Mouse (Mus musculus): ENCODE results near the gene Bpifb9a. TPM values are rescaled to one million over a fixed set of nuclear protein-coding genes. Genes with fewer than 3 reads are reported as not detected.
"Not testable (repeated sequence)": the region's sequence is repeated elsewhere in the genome, so short reads cannot be mapped to it uniquely, and the experiment has no call there.

Bpifb9a gene
- polyA plus RNA-seq (2014; fragmentation: Nextera tagmentation; extraction: Ambion mirVana) = not detected in 2 replicates

DNA sequence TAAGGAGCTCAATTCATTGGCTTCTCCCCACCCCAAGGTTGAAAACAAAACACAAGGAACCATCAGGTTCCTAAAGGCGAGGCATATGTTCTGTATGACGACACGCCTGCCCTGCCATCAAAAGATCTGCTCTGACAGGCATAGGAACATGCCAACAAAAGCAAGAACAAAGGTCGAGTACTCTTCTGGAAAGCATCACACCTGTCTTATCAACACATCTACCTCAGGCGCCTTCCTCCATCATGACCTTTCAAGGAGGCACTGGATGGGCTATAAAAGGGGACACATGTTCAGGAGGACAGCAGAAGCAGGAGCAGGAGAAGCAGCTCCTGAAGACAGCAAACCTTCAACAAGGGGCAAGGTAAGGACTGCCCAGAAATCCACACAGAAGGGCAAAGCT, at the start of gene Bpifb9a:
Bpifb9a (plus strand) TSS at position 301 of the 400 bp plus-strand sequence.
- not testable (repeated sequence) for H3K4me2 ChIP-seq; DNase-seq (ENCODE audit: low spot score, missing footprints); H3K36me3 ChIP-seq (ENCODE audit: control insufficient read depth, insufficient read depth, low read length); H3K9ac ChIP-seq (ENCODE audit: low read length); H3K9me3 ChIP-seq (ENCODE audit: control insufficient read depth, low read length); H3K27ac ChIP-seq (ENCODE audit: low read depth, low read length); H3K4me1 ChIP-seq (ENCODE audit: control insufficient read depth, insufficient read depth, low read length); ATAC-seq (ENCODE audit: low FRiP score); H3K27me3 ChIP-seq (ENCODE audit: control insufficient read depth, insufficient read depth, low read length); H3K4me3 ChIP-seq (ENCODE audit: low read depth, low read length)
- WGBS = 80% methylated on average over 5 of the region's 5 CpGs

DNA sequence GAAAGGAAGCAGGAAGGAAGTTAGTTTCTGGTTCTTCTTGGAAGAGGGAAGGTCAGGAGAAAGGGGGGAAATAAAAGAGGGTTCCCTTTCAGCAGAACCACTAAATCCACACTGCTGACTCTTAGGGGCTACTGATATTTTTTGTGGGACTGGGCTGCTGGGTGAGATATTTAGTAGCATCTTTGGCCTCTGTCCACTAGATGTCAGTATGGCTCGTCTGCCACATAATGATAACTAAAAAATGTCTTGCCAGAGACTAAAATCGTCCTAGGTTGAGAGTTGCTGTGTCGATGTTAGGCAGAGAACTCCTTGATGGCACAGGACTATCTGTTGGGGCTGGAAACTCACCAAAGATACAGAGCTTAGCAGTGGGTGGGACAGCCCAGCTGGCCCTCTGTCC, 48.5 kb upstream of the Bpifb9a start:
- Histone ChIP-seq H3K9ac (ENCODE audit: low read length) (no peak overlapping the region), H3K27me3 (ENCODE audit: control insufficient read depth, insufficient read depth, low read length) (no peaks in the 10 kb centered on the region), H3K27ac (ENCODE audit: low read depth, low read length) (no peak overlapping the region), H3K4me1 (ENCODE audit: control insufficient read depth, insufficient read depth, low read length) (no peaks in the 10 kb centered on the region), H3K9me3 (ENCODE audit: control insufficient read depth, low read length) (no peaks in the 10 kb centered on the region), H3K4me3 (ENCODE audit: low read depth, low read length) (no peak overlapping the region), H3K36me3 (ENCODE audit: control insufficient read depth, insufficient read depth, low read length) (no peaks in the 10 kb centered on the region), H3K4me2 (no peak overlapping the region)
- WGBS = 20% methylated on average over 3 of the region's 3 CpGs
- DNase-seq (ENCODE audit: low spot score, missing footprints) (peak; percentile 88), ATAC-seq (ENCODE audit: low FRiP score) (no peak)

DNA sequence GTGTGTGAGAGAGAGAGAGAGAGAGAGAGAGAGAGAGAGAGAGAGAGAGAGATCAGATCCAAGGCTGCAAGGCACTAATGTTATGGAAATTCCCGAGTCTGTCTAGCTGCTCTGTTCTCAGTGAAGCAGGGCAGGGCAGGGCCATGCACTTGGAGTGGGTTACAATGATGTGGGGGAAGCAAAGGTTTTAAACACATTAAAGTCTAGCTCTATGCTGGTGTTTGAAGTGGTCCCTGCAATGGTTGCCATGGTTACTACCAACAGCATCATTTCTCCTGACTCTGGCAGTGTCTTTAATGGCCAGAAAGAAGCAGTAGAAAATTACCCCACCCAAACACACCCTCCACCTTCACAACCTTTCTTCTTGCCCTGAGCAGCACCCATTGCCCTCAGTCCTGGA, 46.5 kb upstream of the Bpifb9a start:
- WGBS = 30% methylated on average over 1 of the region's 1 CpGs
- peak; percentile 67 for DNase-seq (ENCODE audit: low spot score, missing footprints)
- H3K4me1 ChIP-seq (ENCODE audit: control insufficient read depth, insufficient read depth, low read length) = no peaks in the 10 kb centered on the region
- no peak overlapping the region for H3K9ac ChIP-seq (ENCODE audit: low read length)
- no peak for ATAC-seq (ENCODE audit: low FRiP score)
- H3K4me3 ChIP-seq (ENCODE audit: low read depth, low read length) = no peak overlapping the region
- H3K27me3 ChIP-seq (ENCODE audit: control insufficient read depth, insufficient read depth, low read length) = no peaks in the 10 kb centered on the region
- H3K9me3 ChIP-seq (ENCODE audit: control insufficient read depth, low read length) = no peaks in the 10 kb centered on the region
- H3K36me3 ChIP-seq (ENCODE audit: control insufficient read depth, insufficient read depth, low read length) = no peaks in the 10 kb centered on the region
- H3K4me2 ChIP-seq = no peak overlapping the region
- no peak overlapping the region for H3K27ac ChIP-seq (ENCODE audit: low read depth, low read length)

DNA sequence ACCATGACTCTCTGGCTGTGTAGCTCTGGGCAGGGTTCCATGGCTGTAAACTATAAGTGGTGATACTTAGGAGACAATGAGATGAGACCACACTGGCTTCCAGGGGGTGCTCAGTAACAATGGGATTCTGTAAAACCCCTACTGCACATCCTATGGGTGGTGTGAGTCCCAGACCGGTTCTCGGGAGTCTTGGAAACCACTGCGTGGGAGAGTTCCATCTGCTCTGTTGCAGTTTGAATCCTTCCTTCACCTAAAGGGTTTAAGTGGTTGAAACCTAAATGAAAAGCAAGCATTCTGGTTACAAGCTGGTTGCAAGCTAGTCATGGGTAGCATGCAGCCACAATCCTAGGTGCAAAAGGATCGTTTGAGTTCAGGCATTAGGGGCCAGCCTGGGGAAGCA, 45.8 kb upstream of the Bpifb9a start:
- Histone ChIP-seq H3K9me3 (ENCODE audit: control insufficient read depth, low read length) (no peaks in the 10 kb centered on the region), H3K4me2 (no peak overlapping the region), H3K4me1 (ENCODE audit: control insufficient read depth, insufficient read depth, low read length) (no peaks in the 10 kb centered on the region), H3K4me3 (ENCODE audit: low read depth, low read length) (no peak overlapping the region), H3K27me3 (ENCODE audit: control insufficient read depth, insufficient read depth, low read length) (no peaks in the 10 kb centered on the region), H3K9ac (ENCODE audit: low read length) (no peak overlapping the region), H3K36me3 (ENCODE audit: control insufficient read depth, insufficient read depth, low read length) (no peaks in the 10 kb centered on the region), H3K27ac (ENCODE audit: low read depth, low read length) (no peak overlapping the region)
- peak; percentile 21 for DNase-seq (ENCODE audit: low spot score, missing footprints)
- no peak for ATAC-seq (ENCODE audit: low FRiP score)
- 84% methylated on average over 4 of the region's 4 CpGs for WGBS

DNA sequence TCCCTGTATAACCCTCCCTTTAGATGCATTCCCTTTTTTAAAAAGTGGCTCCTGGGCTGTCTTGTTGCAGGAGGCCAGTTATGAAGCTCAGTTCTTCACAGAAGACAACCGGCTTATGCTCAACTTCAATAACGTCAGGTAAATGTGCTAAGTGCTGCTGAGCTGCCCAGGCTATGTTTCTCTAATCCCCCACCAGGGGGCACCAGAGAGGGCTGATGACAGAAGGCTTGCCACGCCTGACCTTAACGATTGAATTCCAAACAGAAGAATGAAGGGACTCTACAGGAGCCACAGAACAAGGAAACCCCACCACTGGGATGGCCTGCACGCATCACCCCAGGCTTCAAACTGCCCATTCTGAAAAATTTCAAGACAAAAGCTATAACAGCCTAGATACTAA, 42.5 kb upstream of the Bpifb9a start:
- 20% methylated on average over 5 of the region's 5 CpGs for WGBS
- Histone ChIP-seq H3K36me3 (ENCODE audit: control insufficient read depth, insufficient read depth, low read length) (no peaks in the 10 kb centered on the region), H3K27ac (ENCODE audit: low read depth, low read length) (no peak overlapping the region), H3K9ac (ENCODE audit: low read length) (no peak overlapping the region), H3K9me3 (ENCODE audit: control insufficient read depth, low read length) (no peaks in the 10 kb centered on the region), H3K27me3 (ENCODE audit: control insufficient read depth, insufficient read depth, low read length) (no peaks in the 10 kb centered on the region), H3K4me3 (ENCODE audit: low read depth, low read length) (no peak overlapping the region), H3K4me1 (ENCODE audit: control insufficient read depth, insufficient read depth, low read length) (no peaks in the 10 kb centered on the region), H3K4me2 (no peak overlapping the region)
- DNase-seq (ENCODE audit: low spot score, missing footprints) = peak; percentile 93
- no peak for ATAC-seq (ENCODE audit: low FRiP score)

DNA sequence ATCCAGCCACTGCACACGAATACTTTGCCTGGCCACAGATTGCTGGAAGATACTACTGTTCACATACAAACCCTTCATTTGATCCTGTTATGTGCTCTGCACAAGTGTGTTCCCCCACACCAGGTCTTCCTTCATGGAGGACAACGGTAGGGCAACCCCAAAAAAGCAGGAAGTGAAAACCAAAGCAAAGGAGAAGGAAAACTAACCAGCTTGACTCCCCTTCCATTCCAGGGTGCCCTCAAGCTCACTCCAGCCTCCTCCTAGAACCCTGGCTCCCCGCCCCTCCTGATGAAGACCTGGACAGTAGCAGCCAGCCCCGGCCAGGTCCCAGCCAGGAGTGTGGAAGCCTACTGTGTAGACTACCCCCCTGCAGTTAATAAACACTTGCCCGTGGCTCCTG, 37.7 kb upstream of the Bpifb9a start:
- no peak overlapping the region for H3K4me3 ChIP-seq (ENCODE audit: low read depth, low read length)
- H3K4me1 ChIP-seq (ENCODE audit: control insufficient read depth, insufficient read depth, low read length) = peaks cover 9% of the 10 kb centered on the region
- no peaks in the 10 kb centered on the region for H3K9me3 ChIP-seq (ENCODE audit: control insufficient read depth, low read length)
- H3K36me3 ChIP-seq (ENCODE audit: control insufficient read depth, insufficient read depth, low read length) = no peaks in the 10 kb centered on the region
- ATAC-seq (ENCODE audit: low FRiP score) (no peak), DNase-seq (ENCODE audit: low spot score, missing footprints) (no peak)
- H3K9ac ChIP-seq (ENCODE audit: low read length) = no peak overlapping the region
- H3K27ac ChIP-seq (ENCODE audit: low read depth, low read length) = no peak overlapping the region
- WGBS = 80% methylated on average over 5 of the region's 5 CpGs
- no peak overlapping the region for H3K4me2 ChIP-seq
- no peaks in the 10 kb centered on the region for H3K27me3 ChIP-seq (ENCODE audit: control insufficient read depth, insufficient read depth, low read length)

DNA sequence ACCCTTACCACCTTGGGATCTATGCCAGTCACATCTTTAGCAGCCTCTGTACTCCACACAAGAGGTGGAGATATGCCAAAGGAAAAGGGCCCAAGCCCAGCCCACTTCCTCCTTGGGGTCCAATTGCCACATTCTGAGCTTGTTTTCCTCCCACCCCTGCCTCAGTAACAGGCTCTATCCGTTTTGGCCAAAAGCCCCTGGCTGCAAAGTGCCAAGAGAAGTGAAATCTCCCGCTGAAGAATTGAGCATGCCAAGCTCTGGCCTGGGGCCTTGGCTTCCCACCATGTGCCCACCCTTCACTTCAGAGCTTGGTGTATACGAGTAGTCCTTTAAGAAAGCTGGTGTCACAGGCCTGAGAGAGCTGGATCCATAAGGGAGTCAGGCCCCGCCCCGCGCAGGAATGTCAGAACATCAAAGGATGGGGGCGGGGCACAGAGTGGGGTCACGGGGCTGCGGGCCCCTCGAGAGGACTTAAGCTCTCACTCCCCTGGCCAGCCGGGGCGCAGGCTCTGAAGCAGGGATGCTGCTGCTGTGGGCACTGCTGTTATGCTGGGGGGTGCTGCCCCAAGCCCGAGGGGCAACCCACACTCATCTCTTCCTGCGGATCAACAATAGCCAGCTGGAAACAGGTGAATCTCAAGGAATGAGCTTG, 34.3 kb upstream of the Bpifb9a start, which contains the start of gene Bpifb5:
Bpifb5 (plus strand) TSS at position 478 of the 652 bp plus-strand sequence.
- Histone ChIP-seq H3K9me3 (ENCODE audit: control insufficient read depth, low read length) (no peaks in the 10 kb centered on the region), H3K9ac (ENCODE audit: low read length) (peak within 1 kb of the TSS; percentile 27; the same call in 1 of the 2 replicates), H3K4me3 (ENCODE audit: low read depth, low read length) (no peak within 1 kb of the TSS), H3K4me2 (peak within 1 kb of the TSS; percentile 28; the same call in 1 of the 2 replicates), H3K27me3 (ENCODE audit: control insufficient read depth, insufficient read depth, low read length) (no peaks in the 10 kb centered on the region), H3K27ac (ENCODE audit: low read depth, low read length) (no peak within 1 kb of the TSS), H3K36me3 (ENCODE audit: control insufficient read depth, insufficient read depth, low read length) (no peaks in the 10 kb centered on the region), H3K4me1 (ENCODE audit: control insufficient read depth, insufficient read depth, low read length) (peaks cover 9% of the 10 kb centered on the region)
- ATAC-seq (ENCODE audit: low FRiP score) (peak; percentile 84), DNase-seq (ENCODE audit: low spot score, missing footprints) (peak; percentile 91)
- WGBS = 7% methylated on average over 14 of the region's 14 CpGs

DNA sequence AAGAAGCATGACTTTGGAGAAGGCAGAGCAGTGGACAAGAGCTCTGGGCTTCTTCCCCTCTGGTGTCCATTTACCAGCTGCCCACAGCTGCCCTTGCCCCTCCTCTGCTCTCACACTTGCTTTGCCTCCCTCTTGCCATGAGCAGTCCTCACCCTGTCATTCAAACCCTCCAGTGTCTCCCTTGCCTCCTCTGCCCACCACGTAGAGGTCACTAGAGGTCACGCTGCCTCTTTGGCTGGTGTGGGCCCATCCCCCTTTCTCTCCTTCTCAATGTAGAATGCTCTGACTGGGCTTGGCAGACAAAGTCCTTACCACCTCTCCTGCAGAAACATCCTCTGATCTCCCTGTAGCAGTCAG, 33.8 kb upstream of the Bpifb9a start:
- ATAC-seq (ENCODE audit: low FRiP score) (peak; percentile 44; the same call in 1 of the 2 replicates), DNase-seq (ENCODE audit: low spot score, missing footprints) (peak; percentile 84)
- no peaks in the 10 kb centered on the region for H3K9me3 ChIP-seq (ENCODE audit: control insufficient read depth, low read length)
- H3K36me3 ChIP-seq (ENCODE audit: control insufficient read depth, insufficient read depth, low read length) = no peaks in the 10 kb centered on the region
- no peak overlapping the region for H3K27ac ChIP-seq (ENCODE audit: low read depth, low read length)
- no peaks in the 10 kb centered on the region for H3K27me3 ChIP-seq (ENCODE audit: control insufficient read depth, insufficient read depth, low read length)
- no peak overlapping the region for H3K4me3 ChIP-seq (ENCODE audit: low read depth, low read length)
- H3K9ac ChIP-seq (ENCODE audit: low read length) = peak overlapping the region; percentile 27; the same call in 1 of the 2 replicates
- peaks cover 9% of the 10 kb centered on the region for H3K4me1 ChIP-seq (ENCODE audit: control insufficient read depth, insufficient read depth, low read length)
- 8% methylated on average over 2 of the region's 2 CpGs for WGBS
- peak overlapping the region; percentile 28; the same call in 1 of the 2 replicates for H3K4me2 ChIP-seq

DNA sequence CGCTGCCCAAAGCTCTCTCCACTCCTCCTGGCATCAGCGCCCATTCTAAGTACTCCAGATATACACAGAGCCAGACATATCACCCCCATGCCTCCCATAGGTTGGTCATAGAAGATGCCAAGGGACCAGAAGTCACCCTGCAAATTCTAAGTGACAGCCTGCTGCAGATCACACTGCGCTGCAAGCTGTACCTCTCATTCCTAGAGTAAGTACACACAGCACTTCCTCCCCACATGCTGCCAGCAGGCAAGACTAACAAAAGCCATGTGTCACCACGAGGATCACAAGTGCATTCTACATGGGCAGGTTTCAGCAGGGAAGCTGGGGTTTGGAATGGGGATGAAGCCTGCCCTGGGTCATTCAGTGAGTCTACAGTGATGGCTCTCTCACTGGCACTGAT, 30.7 kb upstream of the Bpifb9a start:
- WGBS = 74% methylated on average over 4 of the region's 4 CpGs
- Histone ChIP-seq H3K36me3 (ENCODE audit: control insufficient read depth, insufficient read depth, low read length) (no peaks in the 10 kb centered on the region), H3K27ac (ENCODE audit: low read depth, low read length) (no peak overlapping the region), H3K9ac (ENCODE audit: low read length) (no peak overlapping the region), H3K4me3 (ENCODE audit: low read depth, low read length) (no peak overlapping the region), H3K4me1 (ENCODE audit: control insufficient read depth, insufficient read depth, low read length) (peaks cover 9% of the 10 kb centered on the region), H3K9me3 (ENCODE audit: control insufficient read depth, low read length) (no peaks in the 10 kb centered on the region), H3K4me2 (no peak overlapping the region), H3K27me3 (ENCODE audit: control insufficient read depth, insufficient read depth, low read length) (no peaks in the 10 kb centered on the region)
- no peak for DNase-seq (ENCODE audit: low spot score, missing footprints)
- ATAC-seq (ENCODE audit: low FRiP score) = no peak
